ENCODE assay signal across 37 mouse cellular contexts in the genomic region with DNA sequence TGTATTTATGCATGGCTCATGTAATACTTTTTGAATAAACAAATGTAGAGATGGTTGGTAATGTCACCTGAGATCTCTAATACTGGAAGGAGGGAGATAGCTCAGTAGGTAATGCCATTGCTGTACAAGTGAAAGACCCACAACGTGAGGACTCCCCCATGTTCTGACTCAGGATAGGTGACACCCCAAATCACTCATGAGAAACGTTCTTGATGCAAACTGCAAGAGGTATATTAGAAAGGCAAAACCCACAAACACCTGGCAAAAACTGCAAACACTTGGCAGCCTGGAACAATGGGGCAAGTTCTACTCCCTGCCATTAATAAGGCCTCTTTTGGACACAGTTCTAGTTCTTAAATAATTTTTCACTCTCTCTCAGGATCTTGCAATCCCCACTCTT. TPM values are rescaled to one million over a fixed set of nuclear protein-coding genes. Genes with fewer than 3 reads are reported as not detected.
"Had no signal": no experiment of that assay in that cellular context is flagged by ENCODE, and none has a peak within 500 bp of the region (broad histone marks: within the 10 kb centered on the region; RNA-seq: fewer than 3 reads in every experiment).

No protein-coding gene starts in this region.

RNA-seq across cellular contexts. Expression of a gene that starts 12.7 kb away (rescaled TPM):
- total RNA-seq: hematopoietic stem cell, adult 5-6 weeks; hindbrain, postnatal 0 days; layer of hippocampus, adult 18-20 months; layer of hippocampus, adult 2 months; layer of hippocampus, adult 8-10 months; layer of hippocampus, postnatal 10 days; layer of hippocampus, postnatal 14 days; layer of hippocampus, postnatal 25 days; layer of hippocampus, postnatal 36 days; left cerebral cortex, adult 18-20 months; left cerebral cortex, adult 2 months had no signal
- polyA plus RNA-seq: heart, embryonic 11.5 days; heart, embryonic 14.5 days; heart, embryonic 15.5 days; heart, embryonic 16.5 days; hindbrain, embryonic 10.5 days; hindbrain, embryonic 12.5 days; hindbrain, embryonic 13.5 days; hindbrain, embryonic 14.5 days; hindbrain, embryonic 16.5 days; inflammation-experienced regulatory T-cells, adult 6 months; intestine, embryonic 14.5 days; intestine, embryonic 15.5 days; intestine, embryonic 16.5 days; intestine, postnatal 0 days; kidney, adult 2 months; kidney, embryonic 15.5 days; kidney, embryonic 16.5 days; large intestine, adult 2 months had no signal

RNA-seq across cellular contexts. Expression of a gene that starts 42.9 kb away (rescaled TPM):
- total RNA-seq: heart, postnatal 10 days; heart, postnatal 14 days; heart, postnatal 25 days; heart, postnatal 36 days; layer of hippocampus, adult 2 months had no signal
- polyA plus RNA-seq: heart, embryonic 12.5 days; heart, embryonic 13.5 days; heart, embryonic 14.5 days; heart, embryonic 15.5 days; heart, postnatal 0 days; hindbrain, embryonic 10.5 days; hindbrain, embryonic 11.5 days; hindbrain, embryonic 12.5 days; kidney, adult 2 months; large intestine, adult 2 months had no signal
